Mouse (Mus musculus): ENCODE data around the gene Zc3h12a. TPM values are rescaled to one million over a fixed set of nuclear protein-coding genes. Genes with fewer than 3 reads are reported as not detected.

Gene Zc3h12a
- polyA plus RNA-seq, 1 experiment from 2014 or later, result 0.26 TPM

DNA sequence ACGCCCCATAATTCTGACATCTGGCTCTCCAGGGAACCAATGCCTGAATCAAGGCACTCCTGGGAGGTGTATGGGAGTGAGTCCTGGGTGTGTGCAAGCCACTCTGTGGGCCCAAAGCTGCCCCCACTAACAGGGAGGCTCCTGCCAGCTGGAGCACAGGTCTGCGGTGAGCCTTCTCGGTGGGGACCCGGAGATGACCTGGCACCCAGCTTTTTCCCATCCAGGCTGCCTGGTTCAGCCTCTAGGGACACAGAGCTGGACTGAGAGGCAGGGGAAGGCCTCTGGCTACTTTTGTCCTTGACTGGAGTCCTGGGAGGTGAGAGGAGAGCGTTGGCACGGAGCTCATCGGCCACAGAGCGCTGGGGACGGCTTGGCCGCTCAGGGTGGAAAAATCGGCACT, 7.9 kb downstream of the Zc3h12a start:
- H3K36me3 ChIP-seq (replicated peaks), result no peaks in the 10 kb centered on the region
- H3K9me3 ChIP-seq, result no peaks in the 10 kb centered on the region
- H3K27me3 ChIP-seq (ENCODE audit: poor library complexity, severe bottlenecking), result peaks cover 19% of the 10 kb centered on the region
- peaks cover 42% of the 10 kb centered on the region for H3K4me1 ChIP-seq
- no peak for DNase-seq (ENCODE audit: extremely low spot score, low spot score)
- WGBS, result 94% methylated on average over 11 of the region's 11 CpGs
- H3K4me3 ChIP-seq, result no peak overlapping the region
- no peak overlapping the region for H3K27ac ChIP-seq

GRCm38 (mm10) chr4:125119070-125119469, 8.6 kb downstream of the Zc3h12a start:
- Histone ChIP-seq H3K36me3 (replicated peaks) (no peaks in the 10 kb centered on the region), H3K27me3 (ENCODE audit: poor library complexity, severe bottlenecking) (peaks cover 13% of the 10 kb centered on the region)
- 30% methylated on average over 10 of the region's 10 CpGs for WGBS

GRCm38 (mm10) chr4:125117902-125118320, 9.7 kb downstream of the Zc3h12a start:
- Histone ChIP-seq H3K27ac (no peak overlapping the region), H3K9me3 (no peaks in the 10 kb centered on the region), H3K4me3 (no peak overlapping the region), H3K27me3 (ENCODE audit: poor library complexity, severe bottlenecking) (peaks cover 10% of the 10 kb centered on the region), H3K36me3 (replicated peaks) (no peaks in the 10 kb centered on the region), H3K4me1 (peaks cover 36% of the 10 kb centered on the region)
- DNase-seq (ENCODE audit: extremely low spot score, low spot score), result no peak
- WGBS, result 89% methylated on average over 7 of the region's 7 CpGs

More at GRCm38 (mm10) chr4:125119070-125119469, 8.6 kb downstream of the Zc3h12a start:
- Histone ChIP-seq H3K4me3 (no peak overlapping the region), H3K9me3 (no peaks in the 10 kb centered on the region), H3K4me1 (peaks cover 43% of the 10 kb centered on the region), H3K27ac (no peak overlapping the region)
- DNase-seq (ENCODE audit: extremely low spot score, low spot score), result peak; percentile 47

- 88% methylated on average over 13 of the region's 13 CpGs for WGBS
- H3K36me3 ChIP-seq (replicated peaks), result peaks cover 2% of the 10 kb centered on the region; the same call in 1 of the 2 replicates
Measured at GRCm38 (mm10) chr4:125116929-125117328, 10.7 kb downstream of the Zc3h12a start.

GRCm38 (mm10) chr4:125116090-125116861, 11.4 kb downstream of the Zc3h12a start:
- peaks cover 8% of the 10 kb centered on the region for H3K36me3 ChIP-seq (replicated peaks)
- H3K27me3 ChIP-seq (ENCODE audit: poor library complexity, severe bottlenecking), result peaks cover 10% of the 10 kb centered on the region; the same call in 1 of the 2 replicates
- 82% methylated on average over 9 of the region's 9 CpGs for WGBS
- H3K9me3 ChIP-seq, result no peaks in the 10 kb centered on the region
- H3K27ac ChIP-seq, result no peak overlapping the region
- peaks cover 25% of the 10 kb centered on the region for H3K4me1 ChIP-seq
- H3K4me3 ChIP-seq, result no peak overlapping the region
- DNase-seq (ENCODE audit: extremely low spot score, low spot score), result no peak

More at GRCm38 (mm10) chr4:125116929-125117328, 10.7 kb downstream of the Zc3h12a start:
- Histone ChIP-seq H3K4me1 (peaks cover 26% of the 10 kb centered on the region), H3K4me3 (no peak overlapping the region), H3K9me3 (no peaks in the 10 kb centered on the region), H3K27ac (no peak overlapping the region), H3K27me3 (ENCODE audit: poor library complexity, severe bottlenecking) (peaks cover 10% of the 10 kb centered on the region; the same call in 1 of the 2 replicates)
- DNase-seq (ENCODE audit: extremely low spot score, low spot score), result no peak

DNA sequence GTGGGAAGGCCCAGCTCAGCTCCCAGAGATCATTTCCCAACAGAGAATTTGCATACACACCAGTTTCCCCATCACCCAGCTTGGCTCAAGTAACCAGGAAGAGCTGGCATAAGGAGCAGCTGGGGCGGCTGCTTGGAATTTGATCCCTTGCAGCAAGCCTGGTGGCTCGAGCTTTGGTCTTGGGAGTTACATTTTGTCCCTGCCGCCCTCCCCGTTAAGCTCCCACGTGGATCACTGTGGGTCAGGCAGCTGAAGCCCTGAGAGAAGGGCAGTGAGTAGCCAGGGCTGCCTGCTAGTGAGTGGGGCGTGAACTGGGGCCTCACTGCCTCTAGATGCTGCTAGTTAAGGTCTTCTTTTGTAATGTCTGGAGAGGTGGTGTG, 11.9 kb downstream of the Zc3h12a start:
- Histone ChIP-seq H3K27ac (no peak overlapping the region), H3K4me1 (peaks cover 25% of the 10 kb centered on the region), H3K9me3 (no peaks in the 10 kb centered on the region), H3K36me3 (replicated peaks) (peaks cover 14% of the 10 kb centered on the region), H3K4me3 (no peak overlapping the region), H3K27me3 (ENCODE audit: poor library complexity, severe bottlenecking) (peaks cover 10% of the 10 kb centered on the region; the same call in 1 of the 2 replicates)
- WGBS, result 50% methylated on average over 6 of the region's 6 CpGs
- no peak for DNase-seq (ENCODE audit: extremely low spot score, low spot score)

- Histone ChIP-seq H3K4me3 (no peak overlapping the region; the same call in 1 of the 2 replicates), H3K36me3 (replicated peaks) (peaks cover 20% of the 10 kb centered on the region), H3K9me3 (no peaks in the 10 kb centered on the region), H3K4me1 (peaks cover 25% of the 10 kb centered on the region), H3K27me3 (ENCODE audit: poor library complexity, severe bottlenecking) (peaks cover 7% of the 10 kb centered on the region; the same call in 1 of the 2 replicates), H3K27ac (peak overlapping the region; percentile 67; the same call in 1 of the 2 replicates)
- 80% methylated on average over 4 of the region's 4 CpGs for WGBS
- no peak for DNase-seq (ENCODE audit: extremely low spot score, low spot score)
Measured at GRCm38 (mm10) chr4:125115081-125115480, 12.6 kb downstream of the Zc3h12a start.

DNA sequence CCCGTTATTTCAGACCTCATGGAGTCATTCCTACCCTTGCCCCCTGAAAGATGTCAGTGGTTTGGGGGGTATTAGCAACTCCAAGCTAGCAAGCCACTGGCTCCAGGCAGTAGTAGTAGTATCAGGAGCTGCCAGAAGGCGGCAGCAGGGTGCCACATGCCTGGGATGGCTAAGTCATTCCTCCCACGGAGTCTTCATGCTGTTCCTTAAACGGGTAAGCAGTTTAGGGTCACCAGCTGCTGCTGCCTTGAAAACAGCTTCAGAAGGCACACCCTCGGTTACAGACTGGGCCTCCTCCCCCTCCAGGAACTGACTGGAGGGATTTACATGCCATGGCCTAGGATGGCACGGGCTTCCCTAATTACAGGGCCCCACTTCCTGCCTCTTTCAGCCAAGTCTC, 13.0 kb downstream of the Zc3h12a start:
- Histone ChIP-seq H3K9me3 (no peaks in the 10 kb centered on the region), H3K4me1 (peaks cover 25% of the 10 kb centered on the region), H3K27me3 (ENCODE audit: poor library complexity, severe bottlenecking) (peaks cover 3% of the 10 kb centered on the region; the same call in 1 of the 2 replicates), H3K36me3 (replicated peaks) (peaks cover 24% of the 10 kb centered on the region), H3K4me3 (no peak overlapping the region; the same call in 1 of the 2 replicates), H3K27ac (peak overlapping the region; percentile 67; the same call in 1 of the 2 replicates)
- DNase-seq (ENCODE audit: extremely low spot score, low spot score), result peak; percentile 74
- WGBS, result 15% methylated on average over 6 of the region's 6 CpGs

DNA sequence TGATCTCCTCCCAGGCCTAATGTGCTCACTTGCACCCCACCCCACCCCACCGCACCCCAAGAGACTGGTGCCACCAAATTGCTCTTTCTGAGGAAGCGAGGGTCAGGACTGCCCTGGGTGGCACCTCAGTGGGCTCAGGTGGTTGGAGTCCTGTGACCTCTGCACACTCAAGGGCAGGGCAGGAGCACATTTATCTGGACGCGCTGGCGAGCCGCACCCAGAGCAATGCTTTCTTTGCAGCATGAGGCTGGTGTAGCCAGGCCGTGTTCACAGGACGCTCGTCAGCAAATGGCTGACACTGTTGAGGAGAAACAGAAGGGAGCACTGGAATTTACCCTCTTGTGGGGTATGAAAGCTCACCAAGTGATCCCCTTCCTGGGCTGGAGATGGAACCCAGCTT, 22.3 kb downstream of the Zc3h12a start:
- no peaks in the 10 kb centered on the region for H3K9me3 ChIP-seq
- H3K36me3 ChIP-seq (replicated peaks), result peaks cover 84% of the 10 kb centered on the region
- H3K27ac ChIP-seq, result no peak overlapping the region
- no peaks in the 10 kb centered on the region for H3K27me3 ChIP-seq (ENCODE audit: poor library complexity, severe bottlenecking)
- H3K4me3 ChIP-seq, result no peak overlapping the region
- DNase-seq (ENCODE audit: extremely low spot score, low spot score), result no peak
- WGBS, result 93% methylated on average over 9 of the region's 9 CpGs
- peaks cover 4% of the 10 kb centered on the region; the same call in 1 of the 2 replicates for H3K4me1 ChIP-seq

- peaks cover 59% of the 10 kb centered on the region for H3K36me3 ChIP-seq (replicated peaks)
- 74% methylated on average over 13 of the region's 13 CpGs for WGBS
Measured at GRCm38 (mm10) chr4:125101334-125101733, 26.3 kb downstream of the Zc3h12a start.

GRCm38 (mm10) chr4:125099458-125099857, 28.2 kb downstream of the Zc3h12a start:
- no peak overlapping the region for H3K27ac ChIP-seq
- H3K4me1 ChIP-seq, result no peaks in the 10 kb centered on the region
- H3K27me3 ChIP-seq (ENCODE audit: poor library complexity, severe bottlenecking), result no peaks in the 10 kb centered on the region
- WGBS, result 13% methylated on average over 8 of the region's 8 CpGs
- no peaks in the 10 kb centered on the region for H3K9me3 ChIP-seq
- DNase-seq (ENCODE audit: extremely low spot score, low spot score), result peak; percentile 84
- H3K36me3 ChIP-seq (replicated peaks), result peaks cover 56% of the 10 kb centered on the region
- no peak overlapping the region for H3K4me3 ChIP-seq

More at GRCm38 (mm10) chr4:125101334-125101733, 26.3 kb downstream of the Zc3h12a start:
- no peak for DNase-seq (ENCODE audit: extremely low spot score, low spot score)
- Histone ChIP-seq H3K9me3 (no peaks in the 10 kb centered on the region), H3K4me3 (no peak overlapping the region), H3K27me3 (ENCODE audit: poor library complexity, severe bottlenecking) (no peaks in the 10 kb centered on the region), H3K4me1 (peaks cover 2% of the 10 kb centered on the region; the same call in 1 of the 2 replicates), H3K27ac (no peak overlapping the region)

GRCm38 (mm10) chr4:125097412-125097811, 30.2 kb downstream of the Zc3h12a start:
- no peaks in the 10 kb centered on the region for H3K9me3 ChIP-seq
- H3K36me3 ChIP-seq (replicated peaks), result peaks cover 57% of the 10 kb centered on the region
- no peak overlapping the region for H3K27ac ChIP-seq
- no peaks in the 10 kb centered on the region for H3K27me3 ChIP-seq (ENCODE audit: poor library complexity, severe bottlenecking)
- H3K4me3 ChIP-seq, result no peak overlapping the region
- DNase-seq (ENCODE audit: extremely low spot score, low spot score), result no peak
- no peaks in the 10 kb centered on the region for H3K4me1 ChIP-seq
- 88% methylated on average over 4 of the region's 4 CpGs for WGBS

DNA sequence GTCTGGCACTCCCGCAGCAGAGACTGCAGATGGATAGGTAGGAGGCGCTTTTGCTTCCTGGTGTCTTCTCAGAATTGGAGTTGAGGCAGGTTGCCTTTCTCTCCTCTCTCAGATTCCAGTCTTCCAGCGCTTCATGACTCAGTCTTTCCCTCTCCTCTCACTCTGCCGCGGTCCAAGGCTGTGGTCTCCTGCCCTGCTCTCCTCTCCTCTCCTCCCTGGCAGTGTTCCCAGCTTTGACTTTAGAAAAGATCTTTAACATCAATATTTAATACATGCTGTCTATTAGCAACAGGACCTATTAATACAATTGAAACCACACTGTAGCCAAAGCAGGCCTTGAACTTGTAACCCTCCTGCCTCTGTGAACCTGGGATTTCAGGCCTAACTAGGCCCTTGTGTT, 31.6 kb downstream of the Zc3h12a start:
- Histone ChIP-seq H3K27ac (no peak overlapping the region), H3K4me3 (no peak overlapping the region), H3K4me1 (no peaks in the 10 kb centered on the region), H3K9me3 (peaks cover 4% of the 10 kb centered on the region; the same call in 1 of the 2 replicates), H3K36me3 (replicated peaks) (peaks cover 60% of the 10 kb centered on the region), H3K27me3 (ENCODE audit: poor library complexity, severe bottlenecking) (no peaks in the 10 kb centered on the region)
- WGBS, result 96% methylated on average over 5 of the region's 5 CpGs
- DNase-seq (ENCODE audit: extremely low spot score, low spot score), result no peak

All from forebrain, embryonic 10.5 days (tissue).